Mouse (Mus musculus) spleen, adult 12 weeks (tissue): Measurements from ENCODE around the gene Hipk3.

ENCODE experiments used
- DNase-seq: peaks from one replicate; pipeline ENCODE4 v3.0.0; 2022; ENCODE audit warnings: low spot score

Gene Hipk3

DNA sequence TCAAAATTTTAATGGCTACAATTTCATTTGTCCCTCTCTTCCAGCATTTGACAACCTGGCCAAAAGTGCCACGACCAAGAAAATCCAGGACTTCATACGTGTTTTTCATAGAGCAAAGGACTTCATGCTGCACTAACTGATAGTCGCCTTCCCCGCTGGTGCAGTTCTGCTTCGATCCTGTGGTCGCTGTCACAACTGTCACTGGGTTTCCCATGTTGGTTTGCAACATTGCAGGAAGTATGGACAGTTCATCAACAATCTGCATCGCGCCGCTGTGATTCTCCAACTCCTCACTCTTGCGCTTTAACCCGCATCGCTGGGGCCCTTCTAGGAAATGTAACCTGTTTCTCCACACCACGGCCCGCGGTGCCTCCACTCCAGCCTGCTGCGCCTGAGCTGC is 23.1 kb downstream of the Hipk3 start:
- no peak for DNase-seq

DNA sequence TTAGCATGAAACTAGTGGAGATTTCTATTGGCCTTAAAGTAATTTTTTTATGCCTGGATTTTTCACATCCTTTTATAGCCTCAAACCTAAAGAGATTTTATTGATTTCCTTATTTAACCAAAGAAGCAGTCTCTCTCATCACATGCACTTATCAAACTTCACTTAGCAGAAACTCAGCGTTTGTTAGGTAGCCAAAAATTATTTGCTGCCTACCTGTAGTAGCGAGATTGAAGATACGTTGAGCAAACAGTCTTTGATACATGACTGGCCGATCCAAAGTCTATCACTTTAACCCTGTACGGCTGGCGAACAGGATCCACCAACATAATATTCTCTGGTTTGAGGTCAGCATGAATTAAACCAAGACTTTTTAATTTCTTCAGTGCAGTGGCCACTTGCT is 23.7 kb downstream of the Hipk3 start:
- no peak for DNase-seq

DNA sequence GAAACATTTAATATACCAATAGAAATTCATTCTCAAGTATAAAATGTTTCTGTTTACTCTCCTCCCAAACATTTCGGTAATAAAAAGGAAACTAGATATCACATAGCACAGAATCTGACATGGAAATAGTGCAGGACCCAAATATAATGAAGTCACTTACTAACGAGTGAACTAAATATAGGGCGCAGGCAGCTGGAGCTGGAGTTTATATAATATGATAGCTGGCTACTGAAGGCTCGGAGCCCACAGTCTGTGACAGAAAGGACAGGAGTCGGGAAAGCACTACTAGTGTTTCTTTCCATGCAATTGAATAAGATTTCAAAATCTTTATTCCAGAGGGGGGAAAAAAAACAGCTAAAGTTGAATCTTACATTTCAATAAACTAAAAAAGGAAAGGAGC is 25.8 kb downstream of the Hipk3 start:
- no peak for DNase-seq

DNA sequence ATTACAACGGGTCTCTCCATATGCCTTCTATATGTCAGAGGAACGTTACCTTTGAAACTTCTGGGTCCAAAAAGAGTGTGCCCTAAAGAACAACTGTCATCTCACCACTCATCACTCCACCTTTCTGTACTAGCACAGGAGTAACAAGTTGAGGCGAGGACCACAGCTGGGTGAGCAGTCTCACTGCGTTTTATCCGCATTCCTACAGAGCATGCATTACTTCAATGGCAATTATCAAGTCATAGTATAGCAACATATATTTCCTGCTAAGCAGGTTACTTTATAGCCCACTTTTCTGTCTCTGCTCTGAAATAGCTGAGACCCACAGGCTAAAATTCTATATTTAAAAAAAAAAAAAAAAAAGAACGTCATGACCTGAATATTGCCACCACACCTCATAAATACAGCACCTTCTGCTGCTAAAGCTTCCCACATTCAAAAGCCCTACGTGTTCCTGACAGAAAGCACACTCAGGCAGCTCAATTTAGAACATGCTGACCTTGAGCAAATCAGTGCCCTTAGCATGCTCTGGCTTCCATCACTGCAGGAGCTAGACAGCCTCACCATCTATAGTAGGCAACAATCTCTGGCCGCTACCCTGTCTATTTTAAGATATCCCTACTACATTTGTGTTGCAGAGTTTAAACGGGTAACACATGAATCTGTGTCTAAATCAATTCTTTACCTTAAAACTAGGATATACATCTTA is 27.2 kb downstream of the Hipk3 start:
- no peak for DNase-seq

DNA sequence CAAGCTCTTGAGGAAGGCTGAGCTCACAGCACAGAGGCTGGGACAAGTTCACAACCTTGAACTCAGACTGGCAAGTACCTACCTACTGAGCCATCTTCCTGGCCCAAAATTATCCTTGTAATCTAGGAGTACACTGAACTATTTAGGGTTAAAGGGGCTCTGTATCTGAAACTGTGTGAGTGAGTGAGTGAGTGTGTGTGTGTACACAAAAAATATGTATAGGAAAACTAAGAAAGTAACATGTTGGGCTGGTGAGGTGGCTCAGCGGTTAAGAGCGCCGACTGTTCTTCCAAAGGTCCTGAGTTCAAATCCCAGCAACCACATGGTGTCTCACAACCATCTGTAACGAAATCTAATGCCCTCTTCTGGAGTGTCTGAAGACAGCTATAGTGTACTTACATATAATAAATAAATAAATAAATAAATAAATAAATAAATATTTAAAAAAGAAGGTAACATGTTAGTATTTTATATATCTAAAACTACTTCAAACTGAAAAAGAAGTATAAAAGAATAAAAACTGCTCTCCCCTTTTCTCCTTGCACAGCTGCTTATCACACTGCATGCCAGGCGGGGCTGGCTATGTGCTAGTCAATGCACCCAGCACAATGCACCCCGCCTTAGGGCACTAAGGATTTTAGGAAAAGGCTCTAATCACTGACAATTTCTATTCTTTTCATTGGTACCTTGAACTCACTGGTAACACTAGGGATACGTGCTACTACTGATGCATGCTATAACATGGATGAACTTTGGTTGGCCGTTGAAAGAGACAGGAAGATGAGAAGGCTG is 28.4 kb downstream of the Hipk3 start:
- DNase-seq, result no peak

DNA sequence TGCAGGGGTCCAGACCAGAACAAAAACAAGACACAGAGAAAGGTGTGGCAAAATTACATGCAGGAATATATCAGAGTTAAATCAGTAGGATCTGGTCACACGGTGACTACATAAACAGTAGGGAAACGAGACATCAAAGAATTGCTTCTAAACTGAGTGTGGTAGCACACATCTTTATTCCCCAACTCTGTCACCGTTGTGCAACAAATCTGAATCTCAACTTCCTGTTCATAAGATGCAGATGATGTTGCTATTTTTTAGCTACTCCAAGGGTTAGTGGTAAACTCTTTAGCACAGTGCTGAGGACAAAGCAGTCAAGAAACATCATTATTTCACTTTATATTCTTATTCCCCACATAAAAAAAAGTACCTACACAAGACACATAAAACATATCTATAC is 34.2 kb downstream of the Hipk3 start:
- DNase-seq, result no peak

DNA sequence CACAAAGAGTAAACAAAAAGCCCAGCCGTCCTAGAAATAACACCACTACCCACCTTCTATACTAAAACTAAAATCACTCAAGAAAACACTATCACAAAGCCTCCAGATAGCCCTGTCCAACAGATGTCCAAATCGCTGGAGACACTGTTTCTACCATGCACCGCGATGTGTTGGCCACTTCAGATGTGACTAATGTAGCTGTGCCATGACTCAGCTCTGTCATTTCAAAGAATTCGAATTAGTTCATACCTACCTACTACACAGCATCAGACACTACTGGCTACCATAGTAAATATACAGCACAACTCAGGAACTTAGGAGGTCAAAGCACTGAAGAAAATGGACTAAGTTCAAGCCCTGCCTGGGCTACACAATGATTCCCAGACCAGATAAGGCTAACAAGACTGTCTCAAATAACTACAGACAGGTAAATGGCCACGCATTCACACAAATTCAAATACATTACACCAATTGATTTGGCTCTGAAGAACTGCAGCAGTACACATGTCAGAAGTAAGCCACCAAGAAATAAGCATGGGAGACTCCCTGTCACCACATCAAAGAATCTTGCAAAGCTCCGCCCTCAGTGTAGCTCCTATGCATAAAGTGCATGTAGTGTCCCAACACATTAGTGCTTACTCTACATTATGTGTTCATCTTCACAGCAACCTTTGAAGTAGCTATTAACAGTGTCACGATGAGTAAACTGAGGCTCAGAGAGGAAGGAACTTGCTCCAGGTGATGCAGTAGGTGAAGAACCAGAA is 35.5 kb downstream of the Hipk3 start:
- no peak for DNase-seq

DNA sequence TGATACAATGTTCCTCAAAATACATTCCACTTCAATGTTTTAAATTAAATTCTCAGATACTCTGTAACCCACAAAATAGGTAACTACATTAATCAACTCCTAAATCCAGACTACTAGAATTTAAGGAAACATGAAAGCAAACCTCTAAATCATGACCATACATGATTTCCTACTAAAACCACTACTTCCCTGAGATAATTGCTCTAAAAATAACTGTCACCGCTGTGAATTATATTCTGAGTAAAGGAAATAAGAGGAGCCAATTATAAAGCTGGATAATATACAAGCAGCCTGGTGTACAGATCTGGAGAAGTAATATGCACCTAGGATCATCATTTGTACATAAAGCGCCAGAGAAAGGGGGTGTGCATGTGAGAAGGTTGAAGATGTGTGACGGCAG is 37.1 kb downstream of the Hipk3 start:
- no peak for DNase-seq

DNA sequence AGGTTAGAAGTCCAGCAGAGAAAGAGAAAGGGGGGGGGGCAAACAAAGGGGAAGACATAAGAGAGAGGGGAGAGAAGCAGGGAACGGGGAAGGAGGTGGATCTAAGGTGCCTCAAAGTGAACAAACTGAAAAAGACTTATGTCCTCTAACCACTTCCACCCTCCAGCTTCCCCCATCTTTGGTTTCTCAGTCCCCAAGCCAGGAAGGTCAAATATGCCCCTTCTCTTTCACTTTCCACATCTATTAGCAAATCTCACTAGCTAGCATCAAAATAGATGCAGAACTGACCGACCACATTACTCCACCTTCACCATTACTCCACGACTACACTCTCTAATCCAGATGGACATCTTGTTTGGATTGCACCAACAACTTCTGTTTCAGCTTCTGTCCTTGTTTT is 43.6 kb downstream of the Hipk3 start:
- DNase-seq, result no peak

DNA sequence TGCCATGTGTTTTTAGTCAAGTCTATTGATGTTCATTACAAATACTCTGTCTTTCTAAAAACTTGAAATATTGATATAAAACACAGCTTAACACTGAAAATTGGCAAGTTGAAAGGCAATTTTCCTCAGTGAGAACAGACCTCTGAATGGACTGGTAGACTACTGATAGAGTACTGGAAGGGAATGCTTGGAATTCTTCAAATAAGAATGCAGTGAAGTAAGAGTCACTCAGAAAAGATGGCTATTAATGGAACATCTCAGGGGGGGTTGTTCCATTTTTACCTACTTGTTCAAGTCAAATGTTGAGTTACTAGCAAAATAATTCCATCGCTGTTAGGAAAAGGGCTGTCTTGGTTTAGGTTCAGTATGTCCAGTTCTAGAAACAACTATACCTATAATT is 45.1 kb downstream of the Hipk3 start:
- no peak for DNase-seq

DNA sequence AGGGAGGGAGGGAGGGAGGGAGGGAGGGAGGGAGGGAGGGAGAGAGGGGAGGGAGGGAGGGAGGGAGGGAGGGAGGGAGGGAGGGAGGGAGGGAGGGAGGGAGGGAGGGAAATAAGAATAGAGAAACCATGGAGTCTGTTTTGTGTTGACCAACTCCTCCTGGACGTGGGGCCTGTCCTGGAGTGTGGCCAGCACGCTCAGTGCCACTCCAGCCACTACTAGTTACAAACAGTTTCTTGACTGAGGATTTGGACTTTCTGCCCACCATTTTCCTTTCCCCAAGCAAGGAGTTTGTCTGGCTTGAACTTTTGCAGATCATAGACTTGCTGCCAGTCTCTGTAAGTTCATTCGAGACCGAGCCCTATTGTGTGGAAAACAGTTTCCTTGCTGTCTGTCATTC is 46.0 kb downstream of the Hipk3 start:
- DNase-seq, result no peak

DNA sequence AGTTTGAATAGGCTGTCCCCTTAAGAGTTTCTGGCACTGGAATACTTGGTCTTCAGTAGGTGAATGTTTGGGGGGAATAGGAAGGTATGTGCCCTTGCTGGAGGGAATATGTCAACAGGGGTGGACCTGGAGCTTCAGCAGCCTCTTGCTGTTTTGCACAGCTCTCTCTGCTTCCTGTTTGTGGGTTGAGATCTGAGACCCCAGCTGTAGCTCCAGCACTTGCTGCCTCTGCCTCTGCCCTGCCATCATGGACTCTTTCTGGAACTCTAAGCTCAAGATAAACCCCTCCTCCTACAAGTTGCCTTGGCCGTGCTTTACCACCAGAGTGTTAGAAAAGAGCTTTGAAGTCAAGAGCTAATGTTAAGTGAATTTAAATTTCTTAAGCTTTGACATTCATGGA is 48.2 kb downstream of the Hipk3 start:
- DNase-seq, result no peak

DNA sequence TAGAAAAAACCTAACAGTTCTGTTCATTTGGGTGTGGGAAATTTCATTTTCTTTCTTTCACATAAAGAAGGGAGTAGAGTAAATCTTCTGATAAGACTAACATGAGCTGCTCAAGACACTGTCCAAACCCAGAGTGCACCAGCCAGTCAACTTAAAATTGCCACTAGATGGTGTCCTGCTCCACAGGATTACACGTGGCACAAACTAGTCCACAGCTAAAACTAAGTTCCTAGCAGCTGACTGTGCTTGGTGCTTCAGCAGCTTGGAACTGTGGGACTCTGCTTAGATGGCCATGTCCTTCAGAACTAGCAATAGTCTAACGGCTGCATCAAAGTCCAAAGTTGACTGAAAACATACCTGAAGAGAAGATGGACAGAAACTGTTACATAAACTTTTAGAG is 49.5 kb downstream of the Hipk3 start:
- peak; percentile 2 for DNase-seq

DNA sequence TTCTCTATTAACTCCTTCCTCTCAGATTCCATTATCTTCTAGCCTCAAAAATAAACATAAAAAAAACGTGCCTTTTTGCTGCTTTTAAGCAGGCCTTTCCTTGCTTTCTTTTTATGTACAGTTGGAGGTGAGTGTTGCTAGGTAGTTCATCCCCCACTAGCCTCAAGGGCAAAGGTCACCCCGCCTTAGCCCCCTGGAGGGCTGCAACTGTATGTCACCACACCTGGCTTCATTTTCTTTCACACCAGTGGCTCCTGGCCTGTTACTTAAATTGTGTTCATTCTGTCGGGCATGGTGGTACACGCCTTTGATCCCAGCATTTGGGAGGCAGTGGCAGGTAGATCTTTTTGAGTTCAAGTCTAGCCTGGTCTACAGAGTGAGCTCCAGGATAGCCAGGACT is 51.9 kb downstream of the Hipk3 start:
- DNase-seq, result no peak

DNA sequence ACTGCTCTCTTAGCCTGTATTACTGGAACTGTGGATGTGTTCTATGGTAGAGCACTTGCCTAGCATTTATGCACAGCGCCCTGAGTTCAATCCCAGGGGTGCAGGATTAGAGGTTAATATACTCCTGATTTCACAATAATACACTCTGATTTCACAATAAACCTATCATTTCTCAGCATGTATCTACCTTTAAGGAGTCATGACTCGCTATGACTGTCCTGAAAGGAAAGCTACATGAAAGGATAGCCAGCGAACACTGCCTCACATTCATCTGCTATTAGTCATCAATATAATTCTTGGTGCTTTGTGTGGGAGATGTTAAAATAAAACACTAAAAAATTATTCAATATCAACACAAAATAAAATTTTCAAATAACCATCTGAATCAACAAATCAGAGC is 58.0 kb downstream of the Hipk3 start:
- DNase-seq, result no peak

DNA sequence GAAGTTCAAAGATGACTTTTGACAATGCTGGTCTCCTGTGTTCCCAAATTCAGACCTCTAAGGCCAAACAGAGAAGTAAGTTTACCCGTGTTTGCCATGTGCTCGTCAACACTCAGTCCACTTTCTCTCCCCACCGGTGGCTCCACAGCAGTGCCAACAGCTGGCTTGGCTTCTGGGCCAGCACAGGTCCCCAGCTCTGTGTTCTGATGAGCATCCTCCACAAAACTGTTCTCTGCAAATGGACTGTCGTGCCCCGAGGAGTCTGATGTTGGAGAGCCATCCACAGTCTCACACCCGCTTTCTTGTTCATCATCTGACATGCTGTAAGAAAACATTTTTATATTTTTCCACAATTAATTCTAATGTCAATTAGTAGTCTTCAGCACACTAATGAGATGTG is 63.2 kb downstream of the Hipk3 start:
- DNase-seq, result no peak

DNA sequence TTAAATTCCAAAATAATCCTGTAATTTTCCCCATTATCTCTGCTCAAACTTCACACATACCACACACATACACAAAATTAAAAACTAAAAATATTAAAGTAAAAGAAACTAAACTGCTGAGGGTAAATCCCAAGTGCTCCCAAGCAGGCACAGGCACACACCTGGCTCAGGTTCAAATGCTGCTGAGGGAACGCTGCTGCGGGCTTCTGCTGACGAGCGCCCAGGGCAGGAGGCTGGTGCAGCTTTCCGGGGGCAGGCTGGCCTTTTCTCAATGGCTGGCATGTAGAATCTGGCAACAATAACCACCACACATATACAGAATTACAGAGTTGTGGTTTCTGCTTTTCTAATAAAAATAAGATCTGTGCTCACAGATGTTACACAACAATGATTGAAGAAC is 63.7 kb downstream of the Hipk3 start:
- no peak for DNase-seq

DNA sequence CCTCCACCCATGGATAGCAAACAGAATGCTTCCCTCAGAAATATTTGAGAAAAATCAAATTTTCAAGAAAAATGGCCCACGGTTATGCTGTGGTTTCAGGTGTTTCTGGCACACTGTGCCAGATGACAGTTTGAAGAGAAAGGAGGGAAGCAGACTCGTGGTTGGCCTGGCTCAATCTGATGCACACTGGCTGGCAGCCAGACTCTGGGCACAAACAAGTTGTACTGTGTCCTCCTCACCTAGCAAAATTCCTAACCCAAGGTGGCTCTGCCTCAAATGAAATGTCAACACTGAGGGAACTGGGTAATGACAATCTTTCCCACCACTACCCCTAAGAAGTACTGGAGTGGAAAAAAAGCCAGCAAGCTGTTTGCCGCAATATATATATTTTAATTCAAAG is 68.1 kb downstream of the Hipk3 start:
- DNase-seq, result no peak

DNA sequence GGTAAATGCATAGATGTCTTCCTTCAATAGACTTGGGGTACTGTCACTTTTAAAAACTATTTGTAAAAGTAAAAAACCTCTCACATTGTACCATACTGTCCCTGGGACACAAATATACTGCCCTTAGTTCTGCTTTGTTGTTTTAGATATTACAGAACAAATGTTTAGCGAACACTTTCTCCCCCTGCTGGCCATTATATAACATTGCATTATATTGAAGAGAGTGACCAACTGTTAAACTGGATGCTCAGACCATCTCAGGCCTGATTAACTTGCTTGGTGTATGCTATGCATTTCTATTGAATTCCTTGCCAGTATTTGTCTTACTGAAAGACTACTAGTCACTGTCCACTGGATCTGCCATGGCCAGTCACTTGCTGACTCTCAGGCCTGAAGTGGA is 72.0 kb downstream of the Hipk3 start:
- no peak for DNase-seq

DNA sequence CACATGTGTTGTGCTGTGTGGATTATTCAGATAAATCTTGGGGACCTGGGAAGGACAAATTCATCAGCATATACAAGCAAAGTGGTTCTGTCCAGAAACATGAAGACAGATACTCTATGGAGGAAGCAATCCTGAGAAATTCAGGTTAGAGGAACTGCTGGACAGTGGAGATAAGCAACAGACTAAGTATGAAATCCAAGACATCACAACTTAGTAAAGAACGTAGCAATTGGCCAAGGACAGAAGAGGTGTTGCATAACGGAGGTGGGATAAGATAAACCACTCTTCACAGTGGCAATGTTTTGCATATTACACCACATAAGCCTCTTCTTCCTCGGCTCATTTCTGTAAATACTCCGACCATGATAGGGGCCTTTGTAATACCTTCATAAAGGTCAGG is 73.4 kb downstream of the Hipk3 start:
- no peak for DNase-seq

DNA sequence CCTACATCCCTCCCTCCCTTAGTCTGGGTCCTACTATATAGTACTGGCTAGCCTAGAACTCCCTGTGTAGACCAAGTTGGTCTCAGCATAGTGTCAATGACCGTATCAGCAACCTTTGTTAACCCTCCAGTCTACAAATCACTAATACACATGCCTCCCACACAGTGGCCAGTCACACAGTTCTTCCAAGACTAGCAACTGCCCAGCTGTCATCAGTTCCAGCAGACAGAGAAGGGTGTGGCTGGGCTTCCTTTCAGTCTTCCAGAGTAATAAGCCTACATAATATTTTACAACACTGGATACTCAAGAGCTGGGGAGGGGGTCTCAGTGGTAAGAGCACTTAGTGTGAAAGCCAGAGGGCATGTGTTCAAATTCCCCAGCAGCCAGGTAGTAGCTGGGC is 74.2 kb downstream of the Hipk3 start:
- no peak for DNase-seq

DNA sequence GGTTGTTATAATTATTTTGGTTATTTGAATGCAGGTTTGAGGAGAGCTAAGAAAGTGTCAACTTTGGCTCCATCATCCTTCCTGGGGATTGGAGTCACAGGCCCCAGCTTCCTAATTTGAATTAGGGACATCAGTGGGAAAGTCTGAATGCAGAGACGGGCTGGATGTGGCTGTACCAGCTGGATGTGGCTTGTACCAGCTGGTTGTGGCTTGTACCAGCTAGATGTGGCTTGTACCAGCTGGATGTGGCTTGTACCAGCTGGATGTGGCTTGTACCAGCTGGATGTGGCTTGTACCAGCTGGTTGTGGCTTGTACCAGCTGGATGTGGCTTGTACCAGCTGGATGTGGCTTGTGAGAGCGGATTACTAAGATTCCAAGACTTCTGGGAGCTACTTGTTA is 74.8 kb downstream of the Hipk3 start:
- DNase-seq, result no peak

DNA sequence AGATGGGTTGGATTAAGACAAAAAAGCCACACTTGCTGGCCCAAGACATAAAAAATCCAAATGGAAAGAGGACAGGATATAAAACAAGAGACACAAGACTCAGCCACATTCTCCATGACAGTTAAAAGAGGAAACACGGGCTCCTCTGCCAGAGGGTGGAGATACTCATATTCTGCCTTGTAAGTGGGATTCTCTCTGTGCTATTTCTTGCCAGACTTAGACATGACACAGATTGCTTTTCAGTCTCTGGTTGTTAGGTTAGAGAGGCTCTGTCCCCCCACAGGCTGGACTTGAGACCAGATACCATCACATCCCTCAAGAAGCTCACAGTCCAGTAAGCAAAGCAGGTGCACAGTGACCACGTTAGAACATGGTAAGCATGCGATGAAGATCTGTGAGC is 81.2 kb downstream of the Hipk3 start:
- no peak for DNase-seq
